Mouse (Mus musculus) midbrain, embryonic 11.5 days (tissue): Measurements from ENCODE around the gene Prok2. TPM values are rescaled to one million over a fixed set of nuclear protein-coding genes. Genes with fewer than 3 reads are reported as not detected.

Source experiments
- ATAC-seq: fragments of 200-750 bp; cut with Nextera tagmentation; 2 replicates; pipeline ENCODE4 v1.8.0; 2017; ENCODE audit warnings: moderate TSS enrichment, moderate library complexity; ENCODE audit not compliant: low FRiP score
- DNase-seq: peaks from one replicate; pipeline ENCODE4 v3.0.0; 2015; ENCODE audit warnings: low spot score; ENCODE audit errors: missing footprints
- H3K27ac ChIP-seq: fragments of 300-500 bp; sonication (generic); 2 replicates; pipeline ENCODE4 v1.5.1; 2014; ENCODE audit warnings: low read depth, low read length
- H3K27me3 ChIP-seq: fragments of 300-500 bp; sonication (generic); 2 replicates; pipeline ENCODE4 v1.6.1; 2014; ENCODE audit warnings: mild to moderate bottlenecking, low read length, moderate library complexity, mixed read lengths; ENCODE audit not compliant: control insufficient read depth, insufficient read depth
- H3K36me3 ChIP-seq: fragments of 300-500 bp; sonication (generic); 2 replicates; pipeline ENCODE4 v1.6.1; 2014; ENCODE audit warnings: mild to moderate bottlenecking, low read length, moderate library complexity, mixed read lengths; ENCODE audit not compliant: control insufficient read depth, insufficient read depth
- H3K4me1 ChIP-seq: fragments of 300-500 bp; sonication (generic); 2 replicates; pipeline ENCODE4 v1.6.1; 2014; ENCODE audit warnings: low read length; ENCODE audit not compliant: control insufficient read depth, insufficient read depth
- H3K4me2 ChIP-seq: fragments of 300-500 bp; sonication (generic); 2 replicates; pipeline ENCODE4 v1.6.1; 2014; ENCODE audit warnings: mild to moderate bottlenecking, moderate library complexity
- H3K4me3 ChIP-seq: fragments of 300-500 bp; sonication (generic); 2 replicates; pipeline ENCODE4 v1.5.1; 2014; ENCODE audit warnings: low read depth, low read length
- H3K9ac ChIP-seq: fragments of 300-500 bp; sonication (generic); 2 replicates; pipeline ENCODE4 v1.6.1; 2014; ENCODE audit warnings: low read length
- H3K9me3 ChIP-seq: fragments of 300-500 bp; sonication (generic); 2 replicates; pipeline ENCODE4 v1.6.1; 2016; ENCODE audit warnings: low read length; ENCODE audit not compliant: control insufficient read depth
- WGBS: fragments of 180-500 bp; shearing (Covaris S2); extraction: QIAGEN DNeasy Blood & Tissue Kit; methylation state at CpG from one replicate; pipeline ENCODE4 v1.1.7; 2014; 5-methylcytosine and 5-hydroxymethylcytosine counted together
- polyA plus RNA-seq: library from polyadenylated mRNA; unstranded; fragments of >200 nt; fragmentation: Nextera tagmentation; extraction: Ambion mirVana; gene quantifications from 2 replicates; pipeline ENCODE4 v1.2.1, GENCODE M21; 2014

The Prok2 gene
- not detected in 2 replicates for polyA plus RNA-seq

GRCm38 (mm10) chr6:99725971-99726561 lies at the start of gene Prok2:
TSS of gene Prok2 (minus strand) at chr6:99726392.
- H3K27me3 ChIP-seq, result peaks cover 27% of the 10 kb centered on the region
- WGBS, result under 1% methylated on average over 59 of the region's 61 CpGs
- no peaks in the 10 kb centered on the region for H3K9me3 ChIP-seq
- peaks cover 8% of the 10 kb centered on the region for H3K4me1 ChIP-seq
- H3K36me3 ChIP-seq, result no peaks in the 10 kb centered on the region
- peak; percentile 95 for DNase-seq
- ATAC-seq, result peak; percentile 54
- H3K27ac ChIP-seq, result no peak within 1 kb of the TSS
- H3K9ac ChIP-seq, result peak within 1 kb of the TSS; percentile 59
- peak within 1 kb of the TSS; percentile 52 for H3K4me3 ChIP-seq
- peak within 1 kb of the TSS; percentile 98 for H3K4me2 ChIP-seq

DNA sequence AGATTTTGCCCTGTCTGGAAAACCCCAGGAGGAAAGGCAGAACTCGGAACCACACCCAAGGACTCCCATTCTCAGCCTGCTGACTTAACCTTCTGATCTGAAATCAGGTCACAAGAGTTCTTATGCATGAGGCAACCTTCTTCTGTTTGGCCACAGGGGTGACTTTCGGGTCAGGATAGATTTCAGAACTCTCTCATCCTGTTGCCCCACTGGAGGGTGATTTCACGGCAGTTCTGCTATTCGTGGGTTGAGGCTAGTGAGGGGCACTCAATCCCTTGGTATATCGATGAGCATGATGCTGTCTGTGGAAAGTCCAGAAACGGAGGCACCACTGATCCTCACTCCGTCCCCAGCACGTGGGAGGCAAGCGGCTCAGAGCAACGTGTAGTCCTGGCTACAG lies 48.5 kb upstream of the Prok2 start:
- H3K9ac ChIP-seq, result no peak overlapping the region

DNA sequence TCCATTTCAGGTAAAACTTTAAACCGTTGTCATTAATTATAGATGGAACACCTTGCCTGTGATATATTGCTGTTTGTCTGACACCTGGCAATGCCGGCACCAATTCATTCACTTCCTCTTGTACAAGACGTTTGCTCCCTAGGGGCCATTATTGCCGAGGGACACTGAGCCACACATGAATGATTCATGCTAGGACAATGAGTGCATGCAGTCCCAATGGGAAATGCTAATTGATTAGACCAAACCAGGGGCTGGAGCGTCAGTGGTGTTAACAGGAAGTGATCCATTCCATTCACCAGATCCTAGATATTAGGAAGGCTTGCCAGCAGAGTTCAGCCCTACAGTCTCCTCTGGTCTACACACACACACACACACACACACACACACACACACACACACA lies 42.3 kb upstream of the Prok2 start:
- Histone ChIP-seq H3K4me2 (no peak overlapping the region), H3K36me3 (no peaks in the 10 kb centered on the region), H3K9me3 (no peaks in the 10 kb centered on the region), H3K27ac (no peak overlapping the region), H3K9ac (no peak overlapping the region), H3K4me3 (no peak overlapping the region), H3K4me1 (no peaks in the 10 kb centered on the region), H3K27me3 (no peaks in the 10 kb centered on the region)
- ATAC-seq (no peak), DNase-seq (no peak)
- WGBS, result 59% methylated on average over 5 of the region's 5 CpGs

More for the DNA sequence above, 48.5 kb upstream of the Prok2 start:
- no peak for ATAC-seq
- Histone ChIP-seq H3K4me3 (no peak overlapping the region), H3K36me3 (no peaks in the 10 kb centered on the region), H3K4me1 (no peaks in the 10 kb centered on the region), H3K4me2 (no peak overlapping the region), H3K27ac (no peak overlapping the region), H3K27me3 (no peaks in the 10 kb centered on the region), H3K9me3 (no peaks in the 10 kb centered on the region)
- no peak for DNase-seq
- WGBS, result 80% methylated on average over 10 of the region's 10 CpGs

DNA sequence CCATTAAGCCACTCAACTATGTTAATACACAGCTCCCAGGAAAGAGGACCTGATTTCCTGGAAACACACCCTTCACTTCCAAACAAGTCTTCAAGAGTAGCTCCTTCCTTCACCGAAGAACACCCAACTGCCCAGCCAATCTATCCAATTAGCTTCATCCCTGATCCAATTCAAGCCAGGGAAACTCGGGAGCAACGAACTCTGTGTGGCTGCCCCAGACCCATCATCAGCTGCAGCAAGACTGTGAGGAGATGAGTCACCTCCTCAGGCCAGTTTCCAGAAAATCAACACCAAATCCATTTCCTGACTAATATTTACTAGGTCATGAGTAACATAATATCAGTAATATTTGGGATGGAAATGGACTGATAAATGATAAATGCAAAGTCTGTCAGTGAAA lies 38.7 kb upstream of the Prok2 start:
- no peak for ATAC-seq
- H3K4me1 ChIP-seq, result no peaks in the 10 kb centered on the region
- no peak overlapping the region for H3K27ac ChIP-seq
- no peaks in the 10 kb centered on the region for H3K27me3 ChIP-seq
- H3K9ac ChIP-seq, result no peak overlapping the region
- H3K4me3 ChIP-seq, result no peak overlapping the region
- H3K9me3 ChIP-seq, result no peaks in the 10 kb centered on the region
- 84% methylated on average over 3 of the region's 3 CpGs for WGBS
- no peak for DNase-seq
- no peaks in the 10 kb centered on the region for H3K36me3 ChIP-seq
- H3K4me2 ChIP-seq, result no peak overlapping the region

GRCm38 (mm10) chr6:99762069-99762985 lies 36.1 kb upstream of the Prok2 start:
- Histone ChIP-seq H3K4me3 (no peak overlapping the region), H3K4me1 (no peaks in the 10 kb centered on the region), H3K27ac (no peak overlapping the region), H3K4me2 (no peak overlapping the region), H3K9me3 (no peaks in the 10 kb centered on the region), H3K9ac (no peak overlapping the region), H3K36me3 (no peaks in the 10 kb centered on the region), H3K27me3 (no peaks in the 10 kb centered on the region)
- DNase-seq, result no peak
- no peak for ATAC-seq
- WGBS, result 75% methylated on average over 14 of the region's 14 CpGs

DNA sequence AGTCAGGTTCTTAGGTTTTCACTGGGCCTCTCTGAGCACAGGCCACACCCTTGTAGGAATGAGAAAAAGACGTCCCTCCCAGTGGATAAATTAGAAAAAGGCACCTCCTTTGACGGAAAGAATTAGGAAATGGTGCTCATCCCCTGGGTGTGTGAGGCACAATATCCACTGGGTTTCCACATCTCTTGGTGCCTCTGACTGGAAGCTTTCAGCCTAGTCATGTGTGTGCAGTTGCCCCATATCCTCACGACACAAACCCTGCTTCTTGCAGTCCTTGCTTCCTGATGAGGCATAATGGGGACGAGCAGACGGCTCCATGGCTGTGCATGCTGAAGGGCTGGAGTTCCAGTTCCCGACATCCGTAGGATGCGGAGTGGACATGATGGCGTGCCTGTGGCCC lies 29.9 kb upstream of the Prok2 start:
- H3K4me2 ChIP-seq, result no peak overlapping the region
- no peak for ATAC-seq
- no peaks in the 10 kb centered on the region for H3K9me3 ChIP-seq
- no peaks in the 10 kb centered on the region for H3K27me3 ChIP-seq
- WGBS, result 89% methylated on average over 9 of the region's 9 CpGs
- no peak overlapping the region for H3K9ac ChIP-seq
- no peak overlapping the region for H3K27ac ChIP-seq
- H3K4me1 ChIP-seq, result no peaks in the 10 kb centered on the region
- H3K36me3 ChIP-seq, result no peaks in the 10 kb centered on the region
- DNase-seq, result no peak
- no peak overlapping the region for H3K4me3 ChIP-seq

DNA sequence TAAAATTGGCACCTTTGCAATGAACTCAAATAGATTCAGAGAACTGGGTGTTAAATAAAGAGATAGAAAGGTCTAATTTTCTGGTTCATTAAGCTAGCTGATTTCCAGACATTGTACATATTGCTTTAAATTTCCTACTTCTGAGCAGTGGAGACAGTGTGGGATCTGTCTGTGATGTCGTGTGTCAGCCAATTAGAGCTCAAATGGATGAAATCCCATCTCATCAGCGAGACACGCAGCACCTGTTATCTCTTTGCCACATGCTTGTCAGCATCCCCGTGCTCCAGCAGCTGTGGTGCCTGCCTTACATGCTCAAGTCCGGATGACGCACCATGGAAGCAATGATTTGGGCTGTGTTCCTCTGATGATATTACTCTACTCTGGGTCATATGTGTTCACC lies 25.1 kb upstream of the Prok2 start:
- no peaks in the 10 kb centered on the region for H3K27me3 ChIP-seq
- 83% methylated on average over 6 of the region's 6 CpGs for WGBS
- no peaks in the 10 kb centered on the region for H3K36me3 ChIP-seq
- ATAC-seq (no peak), DNase-seq (no peak)
- H3K27ac ChIP-seq, result no peak overlapping the region
- H3K4me3 ChIP-seq, result no peak overlapping the region
- no peak overlapping the region for H3K4me2 ChIP-seq
- no peaks in the 10 kb centered on the region for H3K4me1 ChIP-seq
- no peak overlapping the region for H3K9ac ChIP-seq
- H3K9me3 ChIP-seq, result no peaks in the 10 kb centered on the region

DNA sequence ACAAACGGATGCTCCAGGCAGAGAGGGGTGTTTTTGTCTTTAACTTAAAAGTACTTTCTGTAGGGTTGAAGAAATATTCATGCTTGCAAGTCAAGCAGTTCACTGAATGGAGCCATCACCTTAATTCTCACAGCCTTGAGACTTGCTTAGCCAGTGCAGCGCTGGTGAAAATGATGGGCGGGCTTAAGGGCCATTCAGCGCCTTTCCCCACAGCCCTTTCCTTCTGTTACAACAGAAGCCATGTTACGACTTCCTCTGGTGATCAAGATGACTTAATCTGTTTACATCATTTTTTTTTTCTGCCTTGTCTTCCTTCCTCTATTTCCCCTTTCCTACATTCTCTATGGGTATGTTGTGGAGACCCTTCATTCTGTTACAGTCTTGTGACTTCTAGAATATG lies 20.1 kb upstream of the Prok2 start:
- Histone ChIP-seq H3K9ac (no peak overlapping the region), H3K4me1 (no peaks in the 10 kb centered on the region), H3K4me2 (no peak overlapping the region), H3K27me3 (no peaks in the 10 kb centered on the region), H3K9me3 (no peaks in the 10 kb centered on the region), H3K4me3 (no peak overlapping the region), H3K27ac (no peak overlapping the region), H3K36me3 (no peaks in the 10 kb centered on the region)
- 80% methylated on average over 5 of the region's 5 CpGs for WGBS
- ATAC-seq (no peak), DNase-seq (peak; percentile 41)

DNA sequence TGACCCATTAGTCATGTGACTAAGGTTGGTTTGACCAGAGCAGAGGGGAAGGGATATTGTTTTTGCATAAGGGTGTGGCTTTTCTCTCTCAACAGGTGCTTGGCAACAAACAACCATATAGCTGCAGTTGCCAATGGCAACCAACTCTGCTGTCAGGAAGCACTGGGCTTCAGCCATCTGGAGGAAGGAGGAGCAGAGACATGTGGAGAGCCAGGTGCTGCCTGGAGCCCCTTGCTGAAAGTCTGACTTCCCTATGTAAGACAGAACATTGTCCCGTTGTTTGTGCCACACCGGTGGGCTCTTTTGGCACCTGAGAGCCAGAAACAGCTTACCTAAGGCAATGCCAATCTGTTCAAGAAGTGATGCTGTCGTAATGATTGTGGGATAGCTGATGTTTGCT lies 16.7 kb upstream of the Prok2 start:
- no peak overlapping the region for H3K4me2 ChIP-seq
- no peak overlapping the region for H3K9ac ChIP-seq
- DNase-seq (no peak), ATAC-seq (no peak)
- no peak overlapping the region for H3K27ac ChIP-seq
- H3K27me3 ChIP-seq, result no peaks in the 10 kb centered on the region
- WGBS, result 71% methylated on average over 3 of the region's 3 CpGs
- no peaks in the 10 kb centered on the region for H3K4me1 ChIP-seq
- no peaks in the 10 kb centered on the region for H3K9me3 ChIP-seq
- no peaks in the 10 kb centered on the region for H3K36me3 ChIP-seq
- H3K4me3 ChIP-seq, result no peak overlapping the region
